Mouse (Mus musculus): Measurements from ENCODE around the gene Vmn2r110.

Vmn2r110 gene

DNA sequence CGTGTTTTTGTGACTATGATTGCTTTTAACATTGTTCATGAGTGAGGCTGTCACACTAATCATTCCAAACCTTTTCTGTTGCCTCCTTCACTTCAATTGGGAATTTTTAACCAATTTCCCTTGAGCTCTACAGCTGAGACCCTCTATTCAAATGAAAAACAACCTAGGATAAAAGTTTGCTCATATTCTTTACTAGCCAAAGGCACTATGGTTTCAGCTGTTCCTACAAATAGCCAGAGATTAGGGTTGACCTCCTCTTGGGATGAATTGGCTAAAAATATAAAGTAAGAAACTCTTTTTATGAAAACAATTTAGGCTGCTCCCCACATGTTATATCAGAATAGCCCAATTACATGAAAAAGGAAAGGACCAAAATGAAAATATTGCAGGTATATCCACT is at the start of gene Vmn2r110:
TSS of gene Vmn2r110 (minus strand) at position 101 of the 400 bp plus-strand sequence.
- DNase-seq (ENCODE audit: low spot score): no peak

DNA sequence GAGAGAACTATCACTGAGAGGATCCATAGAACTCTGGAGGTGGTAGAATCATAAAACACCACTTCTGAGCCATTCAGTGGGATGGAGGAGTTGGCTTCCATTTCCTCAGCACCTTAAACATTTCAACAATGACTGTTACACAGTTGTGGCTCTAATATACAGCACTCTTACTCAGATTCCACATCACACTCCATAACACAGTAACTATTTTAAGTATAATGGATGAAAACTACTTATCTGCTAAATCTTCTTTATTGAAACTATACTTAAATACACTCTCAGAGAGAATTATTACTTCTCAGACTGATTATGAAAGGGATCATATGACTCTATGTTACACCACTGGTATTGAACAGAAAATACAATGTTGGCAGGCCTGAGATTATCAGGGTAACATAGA is 28.6 kb upstream of the Vmn2r110 start, which contains the start of gene Fpr-rs3:
TSS of gene Fpr-rs3 (minus strand) at position 101 of the 400 bp plus-strand sequence.
- no peak for DNase-seq (ENCODE audit: low spot score)

DNA sequence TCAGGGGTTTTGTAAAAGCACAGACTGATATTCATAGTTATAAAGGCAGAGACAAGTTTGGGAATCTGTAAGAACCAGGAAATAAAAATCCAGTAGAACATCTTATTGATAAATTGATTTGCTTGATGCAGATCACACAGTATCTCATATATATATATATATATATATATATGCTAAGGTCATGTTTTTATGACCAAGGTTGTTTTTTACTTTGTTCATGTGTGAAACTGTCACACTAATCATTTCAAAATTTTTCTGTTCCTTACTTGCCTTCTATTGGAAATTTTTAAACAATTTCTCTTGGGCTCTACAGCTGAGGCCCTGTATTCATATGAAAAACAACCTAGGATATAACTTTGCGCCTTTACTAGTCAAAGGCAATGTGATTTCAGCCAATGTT is 31.6 kb downstream of the Vmn2r110 start, which contains the start of gene Vmn2r109:
TSS of gene Vmn2r109 (minus strand) at position 101 of the 400 bp plus-strand sequence.
- no peak for DNase-seq (ENCODE audit: low spot score)

All from testis, postnatal 14 days (tissue).